Mouse (Mus musculus): Measurements from ENCODE around the gene Pogz. TPM values are rescaled to one million over a fixed set of nuclear protein-coding genes. Genes with fewer than 3 reads are reported as not detected.

Pogz gene
- polyA plus RNA-seq, 1 experiment from 2014 or later = 15.6 TPM

DNA sequence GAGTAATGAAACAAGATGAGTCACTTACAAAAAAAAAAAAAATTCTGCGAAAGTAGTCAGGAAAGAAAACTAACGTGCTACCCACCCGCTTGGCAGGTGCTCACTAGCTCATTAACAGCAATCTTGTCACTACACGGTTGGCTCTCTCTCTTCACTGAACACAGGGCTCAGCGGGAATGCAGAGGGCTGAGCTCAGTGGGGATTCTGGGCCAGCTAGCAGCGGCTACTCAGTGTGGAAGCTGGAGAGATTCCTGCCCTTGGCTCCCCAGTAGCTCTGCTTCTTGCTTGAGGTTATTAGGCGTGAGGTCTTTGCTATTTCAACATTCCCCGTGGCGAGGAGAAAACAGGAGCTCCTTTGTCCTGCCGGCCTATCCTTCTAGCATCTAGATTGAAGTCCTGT is 33.2 kb upstream of the Pogz start:
- Histone ChIP-seq H3K9me3 (replicated peaks; ENCODE audit: control insufficient read depth, low read length) (no peaks in the 10 kb centered on the region), H3K4me1 (ENCODE audit: control insufficient read depth, insufficient read depth, low read length) (no peaks in the 10 kb centered on the region), H3K27ac (ENCODE audit: low read depth, low read length) (no peak overlapping the region), H3K36me3 (ENCODE audit: control insufficient read depth, insufficient read depth, low read length) (no peaks in the 10 kb centered on the region), H3K4me3 (ENCODE audit: low read depth, low read length) (no peak overlapping the region), H3K27me3 (ENCODE audit: control insufficient read depth, insufficient read depth, low read length) (no peaks in the 10 kb centered on the region), H3K9ac (ENCODE audit: low read depth, low read length) (peak overlapping the region; percentile 28; the same call in 1 of the 2 replicates), H3K4me2 (no peak overlapping the region)
- ATAC-seq (replicated peaks; ENCODE audit: insufficient number of reproducible peaks, low FRiP score, low TSS enrichment) = no peak
- 11% methylated on average over 10 of the region's 10 CpGs for WGBS (ENCODE audit: insufficient replicate concordance)

GRCm38 (mm10) chr3:94804976-94805375 is 32.4 kb upstream of the Pogz start:
- Histone ChIP-seq H3K27me3 (ENCODE audit: control insufficient read depth, insufficient read depth, low read length) (no peaks in the 10 kb centered on the region), H3K4me1 (ENCODE audit: control insufficient read depth, insufficient read depth, low read length) (no peaks in the 10 kb centered on the region), H3K4me3 (ENCODE audit: low read depth, low read length) (no peak overlapping the region), H3K4me2 (no peak overlapping the region), H3K36me3 (ENCODE audit: control insufficient read depth, insufficient read depth, low read length) (no peaks in the 10 kb centered on the region), H3K9me3 (replicated peaks; ENCODE audit: control insufficient read depth, low read length) (no peaks in the 10 kb centered on the region), H3K27ac (ENCODE audit: low read depth, low read length) (no peak overlapping the region), H3K9ac (ENCODE audit: low read depth, low read length) (no peak overlapping the region)
- WGBS (ENCODE audit: insufficient replicate concordance) = 75% methylated on average over 4 of the region's 4 CpGs
- no peak for ATAC-seq (replicated peaks; ENCODE audit: insufficient number of reproducible peaks, low FRiP score, low TSS enrichment)

GRCm38 (mm10) chr3:94808296-94808695 is 29.1 kb upstream of the Pogz start:
- H3K36me3 ChIP-seq (ENCODE audit: control insufficient read depth, insufficient read depth, low read length) = no peaks in the 10 kb centered on the region
- H3K27me3 ChIP-seq (ENCODE audit: control insufficient read depth, insufficient read depth, low read length) = no peaks in the 10 kb centered on the region
- no peak for ATAC-seq (replicated peaks; ENCODE audit: insufficient number of reproducible peaks, low FRiP score, low TSS enrichment)
- no peak overlapping the region for H3K4me3 ChIP-seq (ENCODE audit: low read depth, low read length)
- H3K9me3 ChIP-seq (replicated peaks; ENCODE audit: control insufficient read depth, low read length) = no peaks in the 10 kb centered on the region
- no peak overlapping the region for H3K27ac ChIP-seq (ENCODE audit: low read depth, low read length)
- no peak overlapping the region for H3K9ac ChIP-seq (ENCODE audit: low read depth, low read length)
- WGBS (ENCODE audit: insufficient replicate concordance) = 81% methylated on average over 1 of the region's 1 CpGs
- H3K4me2 ChIP-seq = no peak overlapping the region
- H3K4me1 ChIP-seq (ENCODE audit: control insufficient read depth, insufficient read depth, low read length) = 0 out of 2 replicates have a peak, but pooled peaks cover 4% of the 10 kb centered on the region

DNA sequence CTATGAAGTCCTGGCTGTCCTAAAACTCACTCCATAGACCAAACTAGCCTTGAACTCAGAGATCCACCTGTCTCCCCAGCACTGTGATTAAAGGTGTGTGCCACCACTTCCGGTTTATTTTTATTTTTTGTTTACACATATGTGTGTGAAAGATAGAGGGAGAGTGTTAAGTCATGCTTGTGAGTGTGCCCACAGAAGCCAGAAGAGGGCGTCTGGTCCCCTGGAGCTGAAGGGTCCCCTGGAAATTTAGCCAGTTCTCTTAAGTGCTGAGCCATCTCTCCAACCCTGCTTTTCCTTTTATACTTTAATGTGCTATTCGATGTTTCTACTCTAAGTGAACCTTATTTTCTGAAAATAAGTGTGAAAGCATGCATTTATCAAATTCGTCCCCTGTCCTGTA is 25.7 kb upstream of the Pogz start:
- Histone ChIP-seq H3K27ac (ENCODE audit: low read depth, low read length) (no peak overlapping the region), H3K4me3 (ENCODE audit: low read depth, low read length) (no peak overlapping the region), H3K36me3 (ENCODE audit: control insufficient read depth, insufficient read depth, low read length) (no peaks in the 10 kb centered on the region), H3K27me3 (ENCODE audit: control insufficient read depth, insufficient read depth, low read length) (no peaks in the 10 kb centered on the region), H3K4me1 (ENCODE audit: control insufficient read depth, insufficient read depth, low read length) (0 out of 2 replicates have a peak, but pooled peaks cover 4% of the 10 kb centered on the region), H3K9ac (ENCODE audit: low read depth, low read length) (no peak overlapping the region), H3K9me3 (replicated peaks; ENCODE audit: control insufficient read depth, low read length) (no peaks in the 10 kb centered on the region), H3K4me2 (peak overlapping the region; percentile 54)
- no peak for ATAC-seq (replicated peaks; ENCODE audit: insufficient number of reproducible peaks, low FRiP score, low TSS enrichment)
- WGBS (ENCODE audit: insufficient replicate concordance) = 17% methylated on average over 4 of the region's 4 CpGs

DNA sequence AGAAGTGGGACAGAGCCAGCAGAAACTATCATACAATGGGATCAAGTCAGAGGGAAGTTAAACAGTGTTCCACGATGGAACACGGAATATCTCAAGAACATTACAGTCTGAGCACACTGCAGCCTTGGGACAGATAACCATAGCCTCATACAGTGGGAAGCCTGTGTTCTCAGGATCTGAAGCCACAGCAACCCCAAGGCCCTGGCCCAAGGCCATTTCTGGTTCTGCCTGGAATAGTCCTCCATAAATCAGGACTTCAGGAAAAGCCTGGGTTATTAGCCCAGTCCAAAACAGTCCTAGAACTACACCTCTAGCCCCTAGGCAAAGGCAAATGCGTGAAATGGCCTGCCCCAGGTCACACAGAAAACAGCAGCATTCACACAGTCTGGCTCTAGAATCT is 23.7 kb upstream of the Pogz start:
- 76% methylated on average over 3 of the region's 3 CpGs for WGBS (ENCODE audit: insufficient replicate concordance)
- H3K9me3 ChIP-seq (replicated peaks; ENCODE audit: control insufficient read depth, low read length) = no peaks in the 10 kb centered on the region
- no peak for ATAC-seq (replicated peaks; ENCODE audit: insufficient number of reproducible peaks, low FRiP score, low TSS enrichment)

DNA sequence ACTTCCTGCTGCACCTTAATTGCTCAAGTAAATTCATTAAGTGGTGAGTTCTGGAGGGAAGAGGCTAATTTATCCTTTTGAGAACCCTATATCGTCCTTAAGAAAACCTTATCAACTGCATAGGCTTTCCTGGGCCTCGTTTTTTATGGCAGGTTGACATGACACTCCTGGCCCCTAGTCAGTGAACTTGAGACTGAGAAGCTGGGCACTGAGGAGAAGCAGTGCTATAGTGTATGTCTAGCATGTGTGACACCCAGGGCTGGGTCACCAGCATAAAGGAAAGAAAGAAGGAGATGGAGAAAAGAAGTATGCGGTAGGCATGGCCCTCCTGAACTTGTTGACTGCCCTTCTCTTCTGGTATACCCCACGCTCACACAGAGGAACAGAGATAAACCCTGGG is 23.3 kb upstream of the Pogz start:
- 68% methylated on average over 4 of the region's 4 CpGs for WGBS (ENCODE audit: insufficient replicate concordance)

More for the DNA sequence above, 23.7 kb upstream of the Pogz start:
- Histone ChIP-seq H3K4me1 (ENCODE audit: control insufficient read depth, insufficient read depth, low read length) (0 out of 2 replicates have a peak, but pooled peaks cover 4% of the 10 kb centered on the region), H3K36me3 (ENCODE audit: control insufficient read depth, insufficient read depth, low read length) (no peaks in the 10 kb centered on the region), H3K9ac (ENCODE audit: low read depth, low read length) (no peak overlapping the region), H3K27ac (ENCODE audit: low read depth, low read length) (no peak overlapping the region), H3K4me2 (no peak overlapping the region), H3K27me3 (ENCODE audit: control insufficient read depth, insufficient read depth, low read length) (no peaks in the 10 kb centered on the region), H3K4me3 (ENCODE audit: low read depth, low read length) (no peak overlapping the region)

GRCm38 (mm10) chr3:94814663-94815062 is 22.7 kb upstream of the Pogz start:
- ATAC-seq (replicated peaks; ENCODE audit: insufficient number of reproducible peaks, low FRiP score, low TSS enrichment) = no peak
- H3K9me3 ChIP-seq (replicated peaks; ENCODE audit: control insufficient read depth, low read length) = no peaks in the 10 kb centered on the region
- H3K27me3 ChIP-seq (ENCODE audit: control insufficient read depth, insufficient read depth, low read length) = no peaks in the 10 kb centered on the region
- no peaks in the 10 kb centered on the region for H3K36me3 ChIP-seq (ENCODE audit: control insufficient read depth, insufficient read depth, low read length)
- no peak overlapping the region for H3K9ac ChIP-seq (ENCODE audit: low read depth, low read length)
- H3K4me2 ChIP-seq = no peak overlapping the region
- H3K4me1 ChIP-seq (ENCODE audit: control insufficient read depth, insufficient read depth, low read length) = peaks cover 7% of the 10 kb centered on the region; the same call in 1 of the 2 replicates
- 80% methylated on average over 4 of the region's 4 CpGs for WGBS (ENCODE audit: insufficient replicate concordance)
- H3K27ac ChIP-seq (ENCODE audit: low read depth, low read length) = no peak overlapping the region
- no peak overlapping the region for H3K4me3 ChIP-seq (ENCODE audit: low read depth, low read length)

More for the DNA sequence above, 23.3 kb upstream of the Pogz start:
- Histone ChIP-seq H3K36me3 (ENCODE audit: control insufficient read depth, insufficient read depth, low read length) (no peaks in the 10 kb centered on the region), H3K9me3 (replicated peaks; ENCODE audit: control insufficient read depth, low read length) (no peaks in the 10 kb centered on the region), H3K27me3 (ENCODE audit: control insufficient read depth, insufficient read depth, low read length) (no peaks in the 10 kb centered on the region), H3K4me3 (ENCODE audit: low read depth, low read length) (no peak overlapping the region), H3K9ac (ENCODE audit: low read depth, low read length) (no peak overlapping the region), H3K4me2 (no peak overlapping the region), H3K27ac (ENCODE audit: low read depth, low read length) (no peak overlapping the region), H3K4me1 (ENCODE audit: control insufficient read depth, insufficient read depth, low read length) (0 out of 2 replicates have a peak, but pooled peaks cover 4% of the 10 kb centered on the region)
- no peak for ATAC-seq (replicated peaks; ENCODE audit: insufficient number of reproducible peaks, low FRiP score, low TSS enrichment)

- H3K9ac ChIP-seq (ENCODE audit: low read depth, low read length) = no peak overlapping the region
- H3K9me3 ChIP-seq (replicated peaks; ENCODE audit: control insufficient read depth, low read length) = no peaks in the 10 kb centered on the region
- no peaks in the 10 kb centered on the region for H3K27me3 ChIP-seq (ENCODE audit: control insufficient read depth, insufficient read depth, low read length)
- H3K36me3 ChIP-seq (ENCODE audit: control insufficient read depth, insufficient read depth, low read length) = no peaks in the 10 kb centered on the region
- peaks cover 7% of the 10 kb centered on the region; the same call in 1 of the 2 replicates for H3K4me1 ChIP-seq (ENCODE audit: control insufficient read depth, insufficient read depth, low read length)
- ATAC-seq (replicated peaks; ENCODE audit: insufficient number of reproducible peaks, low FRiP score, low TSS enrichment) = no peak
- no peak overlapping the region for H3K27ac ChIP-seq (ENCODE audit: low read depth, low read length)
- H3K4me2 ChIP-seq = no peak overlapping the region
- no peak overlapping the region for H3K4me3 ChIP-seq (ENCODE audit: low read depth, low read length)
Measured at GRCm38 (mm10) chr3:94815603-94816002, 21.8 kb upstream of the Pogz start.

DNA sequence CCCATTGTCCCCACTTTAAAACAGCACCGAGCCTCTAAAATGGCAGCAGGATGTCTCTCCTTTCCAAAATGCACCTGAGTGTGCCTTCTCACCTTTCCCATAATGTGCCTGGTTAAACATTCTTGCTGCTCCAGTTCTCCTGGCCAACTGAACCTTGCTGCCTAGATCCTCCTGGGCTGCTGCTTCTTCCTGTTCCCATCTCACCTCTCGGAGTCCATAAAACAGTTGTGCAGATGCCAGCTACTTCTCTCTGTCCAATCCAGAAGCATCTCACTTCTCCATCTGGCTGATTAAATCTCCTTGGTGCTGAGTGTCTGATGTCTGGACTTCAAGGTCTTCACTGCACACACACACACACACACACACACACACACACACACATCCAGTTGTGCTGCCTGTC is 19.6 kb upstream of the Pogz start:
- Histone ChIP-seq H3K4me3 (ENCODE audit: low read depth, low read length) (no peak overlapping the region), H3K4me1 (ENCODE audit: control insufficient read depth, insufficient read depth, low read length) (peaks cover 9% of the 10 kb centered on the region; the same call in 1 of the 2 replicates), H3K4me2 (no peak overlapping the region), H3K9ac (ENCODE audit: low read depth, low read length) (no peak overlapping the region), H3K36me3 (ENCODE audit: control insufficient read depth, insufficient read depth, low read length) (no peaks in the 10 kb centered on the region), H3K27me3 (ENCODE audit: control insufficient read depth, insufficient read depth, low read length) (no peaks in the 10 kb centered on the region), H3K9me3 (replicated peaks; ENCODE audit: control insufficient read depth, low read length) (no peaks in the 10 kb centered on the region), H3K27ac (ENCODE audit: low read depth, low read length) (no peak overlapping the region)
- ATAC-seq (replicated peaks; ENCODE audit: insufficient number of reproducible peaks, low FRiP score, low TSS enrichment) = no peak
- WGBS (ENCODE audit: insufficient replicate concordance) = 83% methylated on average over 2 of the region's 2 CpGs

Data from heart, embryonic 11.5 days (tissue).